Mouse (Mus musculus): ENCODE results near the gene Atp4a. TPM values are rescaled to one million over a fixed set of nuclear protein-coding genes. Genes with fewer than 3 reads are reported as not detected.

The Atp4a gene
- polyA plus RNA-seq, 1 experiment: not detected

DNA sequence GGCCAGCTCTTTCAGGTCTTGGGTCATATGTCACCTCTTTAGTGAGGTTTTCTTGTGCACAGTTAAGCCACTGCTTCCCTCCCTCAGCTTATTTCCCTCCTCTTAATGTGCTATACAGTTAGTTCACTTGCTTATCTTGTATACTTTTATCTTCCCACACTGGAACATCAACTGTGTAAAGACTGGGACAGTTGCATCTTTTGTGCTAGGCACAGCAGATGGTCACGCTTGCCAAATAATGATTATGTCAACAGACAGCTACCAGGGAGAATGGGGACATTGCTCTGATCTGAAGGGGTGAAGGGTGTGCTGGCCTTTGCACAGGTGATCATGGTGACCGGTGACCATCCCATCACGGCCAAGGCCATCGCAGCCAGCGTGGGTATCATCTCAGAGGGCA, 7.7 kb downstream of the Atp4a start:
- Histone ChIP-seq H3ac (ENCODE audit: control insufficient read depth, insufficient read length, low read depth) (no peak overlapping the region), H3K27me3 (ENCODE audit: control insufficient read depth, insufficient read depth, insufficient read length) (peaks cover 62% of the 10 kb centered on the region), H3K4me3 (ENCODE audit: insufficient read depth, poor library complexity, severe bottlenecking) (no peak overlapping the region), H3K79me3 (ENCODE audit: low read depth) (no peaks in the 10 kb centered on the region), H3K36me3 (ENCODE audit: control insufficient read depth, insufficient read depth) (no peaks in the 10 kb centered on the region), H3K79me2 (ENCODE audit: control insufficient read depth, insufficient read depth) (no peaks in the 10 kb centered on the region)
- TF ChIP-seq USF1 (IDR thresholded peaks at IDR 0.05; ENCODE audit: low read depth) (no peak), CTCF (IDR thresholded peaks at IDR 0.05; ENCODE audit: control insufficient read depth, insufficient read depth, insufficient read length) (no peak), MYOG (IDR thresholded peaks at IDR 0.05; ENCODE audit: control insufficient read depth, extremely low read depth, insufficient read length) (no peak), FOSL1 (IDR thresholded peaks at IDR 0.05; ENCODE audit: insufficient read depth, low read length, poor library complexity, severe bottlenecking) (no peak), MYOD1 (IDR thresholded peaks at IDR 0.05; ENCODE audit: control insufficient read depth, insufficient read length, low read depth) (no peak), CEBPB (IDR thresholded peaks at IDR 0.05; ENCODE audit: low read depth) (no peak), MAX (IDR thresholded peaks at IDR 0.05) (no peak)

GRCm38 (mm10) chr7:30721286-30721685, 9.3 kb downstream of the Atp4a start:
- TF ChIP-seq CTCF (IDR thresholded peaks at IDR 0.05; ENCODE audit: control insufficient read depth, insufficient read depth, insufficient read length) (no peak), CEBPB (IDR thresholded peaks at IDR 0.05; ENCODE audit: low read depth) (no peak), FOSL1 (IDR thresholded peaks at IDR 0.05; ENCODE audit: insufficient read depth, low read length, poor library complexity, severe bottlenecking) (no peak), MYOD1 (IDR thresholded peaks at IDR 0.05; ENCODE audit: control insufficient read depth, insufficient read length, low read depth) (no peak), MYOG (IDR thresholded peaks at IDR 0.05; ENCODE audit: control insufficient read depth, extremely low read depth, insufficient read length) (no peak), MAX (IDR thresholded peaks at IDR 0.05) (no peak), USF1 (IDR thresholded peaks at IDR 0.05; ENCODE audit: low read depth) (no peak)
- H3K79me3 ChIP-seq (ENCODE audit: low read depth): no peaks in the 10 kb centered on the region
- H3K36me3 ChIP-seq (ENCODE audit: control insufficient read depth, insufficient read depth): no peaks in the 10 kb centered on the region
- no peak overlapping the region for H3ac ChIP-seq (ENCODE audit: control insufficient read depth, insufficient read length, low read depth)
- H3K79me2 ChIP-seq (ENCODE audit: control insufficient read depth, insufficient read depth): no peaks in the 10 kb centered on the region
- peaks cover 49% of the 10 kb centered on the region for H3K27me3 ChIP-seq (ENCODE audit: control insufficient read depth, insufficient read depth, insufficient read length)
- H3K4me3 ChIP-seq (ENCODE audit: insufficient read depth, poor library complexity, severe bottlenecking): no peak overlapping the region

GRCm38 (mm10) chr7:30723274-30723953, 11.4 kb downstream of the Atp4a start:
- no peak overlapping the region for H3K4me3 ChIP-seq (ENCODE audit: insufficient read depth, poor library complexity, severe bottlenecking)

GRCm38 (mm10) chr7:30728214-30728613, 16.2 kb downstream of the Atp4a start:
- Histone ChIP-seq H3K36me3 (ENCODE audit: control insufficient read depth, insufficient read depth) (no peaks in the 10 kb centered on the region), H3K79me3 (ENCODE audit: low read depth) (peaks cover 7% of the 10 kb centered on the region), H3ac (ENCODE audit: control insufficient read depth, insufficient read length, low read depth) (peak overlapping the region; percentile 83), H3K4me3 (ENCODE audit: insufficient read depth, poor library complexity, severe bottlenecking) (peak overlapping the region; percentile 48), H3K27me3 (ENCODE audit: control insufficient read depth, insufficient read depth, insufficient read length) (no peaks in the 10 kb centered on the region), H3K79me2 (ENCODE audit: control insufficient read depth, insufficient read depth) (peaks cover 15% of the 10 kb centered on the region)
- no peak for TF ChIP-seq MAX (IDR thresholded peaks at IDR 0.05)
- no peak for TF ChIP-seq MYOD1 (IDR thresholded peaks at IDR 0.05; ENCODE audit: control insufficient read depth, insufficient read length, low read depth)
- TF ChIP-seq MYOG (IDR thresholded peaks at IDR 0.05; ENCODE audit: control insufficient read depth, extremely low read depth, insufficient read length): no peak
- no peak for TF ChIP-seq FOSL1 (IDR thresholded peaks at IDR 0.05; ENCODE audit: insufficient read depth, low read length, poor library complexity, severe bottlenecking)
- no peak for TF ChIP-seq CEBPB (IDR thresholded peaks at IDR 0.05; ENCODE audit: low read depth)
- no peak for TF ChIP-seq CTCF (IDR thresholded peaks at IDR 0.05; ENCODE audit: control insufficient read depth, insufficient read depth, insufficient read length)
- no peak for TF ChIP-seq USF1 (IDR thresholded peaks at IDR 0.05; ENCODE audit: low read depth)

More at GRCm38 (mm10) chr7:30723274-30723953, 11.4 kb downstream of the Atp4a start:
- Histone ChIP-seq H3ac (ENCODE audit: control insufficient read depth, insufficient read length, low read depth) (no peak overlapping the region), H3K79me2 (ENCODE audit: control insufficient read depth, insufficient read depth) (peaks cover 8% of the 10 kb centered on the region), H3K27me3 (ENCODE audit: control insufficient read depth, insufficient read depth, insufficient read length) (peaks cover 31% of the 10 kb centered on the region), H3K36me3 (ENCODE audit: control insufficient read depth, insufficient read depth) (no peaks in the 10 kb centered on the region), H3K79me3 (ENCODE audit: low read depth) (peaks cover 2% of the 10 kb centered on the region)
- TF ChIP-seq MAX (IDR thresholded peaks at IDR 0.05) (no peak), CEBPB (IDR thresholded peaks at IDR 0.05; ENCODE audit: low read depth) (no peak), CTCF (IDR thresholded peaks at IDR 0.05; ENCODE audit: control insufficient read depth, insufficient read depth, insufficient read length) (no peak), FOSL1 (IDR thresholded peaks at IDR 0.05; ENCODE audit: insufficient read depth, low read length, poor library complexity, severe bottlenecking) (no peak), USF1 (IDR thresholded peaks at IDR 0.05; ENCODE audit: low read depth) (no peak), MYOD1 (IDR thresholded peaks at IDR 0.05; ENCODE audit: control insufficient read depth, insufficient read length, low read depth) (no peak), MYOG (IDR thresholded peaks at IDR 0.05; ENCODE audit: control insufficient read depth, extremely low read depth, insufficient read length) (no peak)

DNA sequence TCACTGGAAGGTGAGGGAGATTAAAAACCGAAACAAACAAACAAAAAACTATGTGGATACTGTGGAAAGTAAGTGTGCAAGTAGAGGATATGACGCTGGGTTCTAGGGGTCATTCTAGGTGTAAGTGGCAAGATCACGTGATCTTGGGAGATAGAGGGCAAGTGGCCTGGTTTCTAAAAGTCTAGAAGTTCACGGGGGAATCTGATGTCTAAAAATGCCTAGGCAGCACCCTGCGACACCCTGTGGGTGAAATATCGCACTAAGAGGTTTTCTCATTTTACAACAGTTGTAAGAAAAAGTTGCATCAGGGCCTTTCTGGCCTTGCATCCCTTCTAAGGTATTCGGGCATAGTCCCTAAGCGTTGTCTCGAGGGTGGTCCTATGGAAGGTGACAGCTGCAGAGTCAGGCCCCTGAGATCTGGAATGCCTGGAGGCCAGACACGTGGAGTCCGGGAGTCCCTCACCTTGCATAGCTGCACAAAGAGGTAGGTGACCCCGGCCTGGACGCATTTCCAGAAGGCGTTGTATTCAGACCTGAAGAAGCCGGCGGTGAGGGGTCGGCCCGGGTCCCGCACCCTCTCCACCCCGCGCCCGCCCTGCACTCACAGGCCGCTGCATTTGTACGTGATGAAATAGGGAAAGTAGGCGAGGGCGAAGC, 16.9 kb downstream of the Atp4a start:
- Histone ChIP-seq H3ac (ENCODE audit: control insufficient read depth, insufficient read length, low read depth) (peak overlapping the region; percentile 83), H3K36me3 (ENCODE audit: control insufficient read depth, insufficient read depth) (no peaks in the 10 kb centered on the region), H3K79me3 (ENCODE audit: low read depth) (peaks cover 7% of the 10 kb centered on the region), H3K4me3 (ENCODE audit: insufficient read depth, poor library complexity, severe bottlenecking) (peak overlapping the region; percentile 48), H3K79me2 (ENCODE audit: control insufficient read depth, insufficient read depth) (peaks cover 15% of the 10 kb centered on the region), H3K27me3 (ENCODE audit: control insufficient read depth, insufficient read depth, insufficient read length) (no peaks in the 10 kb centered on the region)
- peak; percentile 70 for TF ChIP-seq USF1 (IDR thresholded peaks at IDR 0.05; ENCODE audit: low read depth)
- TF ChIP-seq MYOD1 (IDR thresholded peaks at IDR 0.05; ENCODE audit: control insufficient read depth, insufficient read length, low read depth): no peak
